Mouse (Mus musculus): ENCODE measurements around the gene Ubqln2. TPM values are rescaled to one million over a fixed set of nuclear protein-coding genes. Genes with fewer than 3 reads are reported as not detected.

Ubqln2 gene
- polyA plus RNA-seq (2015; fragmentation: Nextera tagmentation; extraction: Ambion mirVana): 50.4 and 51.9 TPM in 2 replicates

- Histone ChIP-seq H3K4me1 (ENCODE audit: control insufficient read depth, insufficient read depth, low read length) (peaks cover 2% of the 10 kb centered on the region), H3K36me3 (ENCODE audit: control insufficient read depth, insufficient read depth, low read length) (no peaks in the 10 kb centered on the region), H3K4me2 (ENCODE audit: low read length) (peak within 1 kb of the TSS; percentile 59), H3K9me3 (replicated peaks; ENCODE audit: control insufficient read depth, low read length, poor library complexity, severe bottlenecking) (no peaks in the 10 kb centered on the region), H3K27ac (ENCODE audit: low read length) (peak within 1 kb of the TSS; percentile 96), H3K27me3 (ENCODE audit: control insufficient read depth, insufficient read depth, low read depth, low read length) (no peaks in the 10 kb centered on the region), H3K4me3 (ENCODE audit: low read depth, low read length) (peak within 1 kb of the TSS; percentile 60), H3K9ac (ENCODE audit: low read depth, low read length) (peak within 1 kb of the TSS; percentile 87)
- ATAC-seq: peak; percentile 94
- 18% methylated on average over 32 of the region's 76 CpGs for WGBS
These were observed at the start of gene Ubqln2 for GRCm38 (mm10) chrX:153497688-153498516. Ubqln2 (plus strand) TSS chrX:153498227.

GRCm38 (mm10) chrX:153451946-153452345, 46.1 kb upstream of the Ubqln2 start:
- ATAC-seq: no peak
- Histone ChIP-seq H3K4me1 (ENCODE audit: control insufficient read depth, insufficient read depth, low read length) (no peaks in the 10 kb centered on the region), H3K27me3 (ENCODE audit: control insufficient read depth, insufficient read depth, low read depth, low read length) (no peaks in the 10 kb centered on the region), H3K9me3 (replicated peaks; ENCODE audit: control insufficient read depth, low read length, poor library complexity, severe bottlenecking) (no peaks in the 10 kb centered on the region), H3K4me3 (ENCODE audit: low read depth, low read length) (no peak overlapping the region), H3K4me2 (ENCODE audit: low read length) (no peak overlapping the region), H3K36me3 (ENCODE audit: control insufficient read depth, insufficient read depth, low read length) (no peaks in the 10 kb centered on the region), H3K9ac (ENCODE audit: low read depth, low read length) (no peak overlapping the region), H3K27ac (ENCODE audit: low read length) (no peak overlapping the region)
- WGBS: 63% methylated on average over 5 of the region's 5 CpGs

GRCm38 (mm10) chrX:153476760-153477248, 21.2 kb upstream of the Ubqln2 start:
- Histone ChIP-seq H3K9ac (ENCODE audit: low read depth, low read length) (no peak overlapping the region), H3K4me3 (ENCODE audit: low read depth, low read length) (no peak overlapping the region), H3K36me3 (ENCODE audit: control insufficient read depth, insufficient read depth, low read length) (no peaks in the 10 kb centered on the region), H3K27me3 (ENCODE audit: control insufficient read depth, insufficient read depth, low read depth, low read length) (no peaks in the 10 kb centered on the region), H3K9me3 (replicated peaks; ENCODE audit: control insufficient read depth, low read length, poor library complexity, severe bottlenecking) (no peaks in the 10 kb centered on the region), H3K4me1 (ENCODE audit: control insufficient read depth, insufficient read depth, low read length) (peaks cover 4% of the 10 kb centered on the region), H3K27ac (ENCODE audit: low read length) (peak overlapping the region; percentile 70), H3K4me2 (ENCODE audit: low read length) (peak overlapping the region; percentile 28)
- peak; percentile 77 for ATAC-seq
- WGBS: 22% methylated on average over 8 of the region's 8 CpGs

- Histone ChIP-seq H3K27ac (ENCODE audit: low read length) (no peak overlapping the region), H3K36me3 (ENCODE audit: control insufficient read depth, insufficient read depth, low read length) (no peaks in the 10 kb centered on the region), H3K9me3 (replicated peaks; ENCODE audit: control insufficient read depth, low read length, poor library complexity, severe bottlenecking) (no peaks in the 10 kb centered on the region), H3K4me3 (ENCODE audit: low read depth, low read length) (no peak overlapping the region), H3K4me2 (ENCODE audit: low read length) (no peak overlapping the region), H3K4me1 (ENCODE audit: control insufficient read depth, insufficient read depth, low read length) (no peaks in the 10 kb centered on the region), H3K9ac (ENCODE audit: low read depth, low read length) (no peak overlapping the region), H3K27me3 (ENCODE audit: control insufficient read depth, insufficient read depth, low read depth, low read length) (no peaks in the 10 kb centered on the region)
- no peak for ATAC-seq
- 68% methylated on average over 3 of the region's 3 CpGs for WGBS
These were observed 5.7 kb upstream of the Ubqln2 start for GRCm38 (mm10) chrX:153492326-153492725.

GRCm38 (mm10) chrX:153498665-153499293, 752 bp downstream of the Ubqln2 start:
- Histone ChIP-seq H3K4me3 (ENCODE audit: low read depth, low read length) (peak overlapping the region; percentile 60), H3K27ac (ENCODE audit: low read length) (peak overlapping the region; percentile 96), H3K9ac (ENCODE audit: low read depth, low read length) (peak overlapping the region; percentile 87), H3K27me3 (ENCODE audit: control insufficient read depth, insufficient read depth, low read depth, low read length) (no peaks in the 10 kb centered on the region), H3K4me2 (ENCODE audit: low read length) (peak overlapping the region; percentile 59), H3K9me3 (replicated peaks; ENCODE audit: control insufficient read depth, low read length, poor library complexity, severe bottlenecking) (no peaks in the 10 kb centered on the region), H3K4me1 (ENCODE audit: control insufficient read depth, insufficient read depth, low read length) (peaks cover 4% of the 10 kb centered on the region), H3K36me3 (ENCODE audit: control insufficient read depth, insufficient read depth, low read length) (no peaks in the 10 kb centered on the region)
- 14% methylated on average over 30 of the region's 30 CpGs for WGBS
- ATAC-seq: peak; percentile 38

GRCm38 (mm10) chrX:153499294-153500046, 1.4 kb downstream of the Ubqln2 start:
- peak overlapping the region; percentile 96 for H3K27ac ChIP-seq (ENCODE audit: low read length)
- peaks cover 4% of the 10 kb centered on the region for H3K4me1 ChIP-seq (ENCODE audit: control insufficient read depth, insufficient read depth, low read length)
- peak overlapping the region; percentile 59 for H3K4me2 ChIP-seq (ENCODE audit: low read length)
- H3K4me3 ChIP-seq (ENCODE audit: low read depth, low read length): peak overlapping the region; percentile 60
- H3K27me3 ChIP-seq (ENCODE audit: control insufficient read depth, insufficient read depth, low read depth, low read length): no peaks in the 10 kb centered on the region
- H3K9me3 ChIP-seq (replicated peaks; ENCODE audit: control insufficient read depth, low read length, poor library complexity, severe bottlenecking): no peaks in the 10 kb centered on the region
- 24% methylated on average over 32 of the region's 32 CpGs for WGBS
- H3K36me3 ChIP-seq (ENCODE audit: control insufficient read depth, insufficient read depth, low read length): no peaks in the 10 kb centered on the region
- no peak for ATAC-seq
- H3K9ac ChIP-seq (ENCODE audit: low read depth, low read length): peak overlapping the region; percentile 87

- Histone ChIP-seq H3K9ac (ENCODE audit: low read depth, low read length) (peak overlapping the region; percentile 87), H3K9me3 (replicated peaks; ENCODE audit: control insufficient read depth, low read length, poor library complexity, severe bottlenecking) (no peaks in the 10 kb centered on the region), H3K4me3 (ENCODE audit: low read depth, low read length) (peak overlapping the region; percentile 60), H3K36me3 (ENCODE audit: control insufficient read depth, insufficient read depth, low read length) (no peaks in the 10 kb centered on the region), H3K4me2 (ENCODE audit: low read length) (peak overlapping the region; percentile 59), H3K27me3 (ENCODE audit: control insufficient read depth, insufficient read depth, low read depth, low read length) (no peaks in the 10 kb centered on the region), H3K27ac (ENCODE audit: low read length) (peak overlapping the region; percentile 96), H3K4me1 (ENCODE audit: control insufficient read depth, insufficient read depth, low read length) (peaks cover 4% of the 10 kb centered on the region)
- WGBS: 18% methylated on average over 12 of the region's 12 CpGs
- no peak for ATAC-seq
These were observed 2.0 kb downstream of the Ubqln2 start for GRCm38 (mm10) chrX:153500047-153500345.

GRCm38 (mm10) chrX:153505954-153506353, 7.9 kb downstream of the Ubqln2 start:
- H3K9ac ChIP-seq (ENCODE audit: low read depth, low read length): no peak overlapping the region
- WGBS: 43% methylated on average over 9 of the region's 9 CpGs
- no peaks in the 10 kb centered on the region for H3K36me3 ChIP-seq (ENCODE audit: control insufficient read depth, insufficient read depth, low read length)
- H3K4me2 ChIP-seq (ENCODE audit: low read length): no peak overlapping the region
- no peak for ATAC-seq
- no peak overlapping the region for H3K27ac ChIP-seq (ENCODE audit: low read length)
- H3K4me3 ChIP-seq (ENCODE audit: low read depth, low read length): no peak overlapping the region
- H3K9me3 ChIP-seq (replicated peaks; ENCODE audit: control insufficient read depth, low read length, poor library complexity, severe bottlenecking): no peaks in the 10 kb centered on the region
- peaks cover 4% of the 10 kb centered on the region for H3K4me1 ChIP-seq (ENCODE audit: control insufficient read depth, insufficient read depth, low read length)
- H3K27me3 ChIP-seq (ENCODE audit: control insufficient read depth, insufficient read depth, low read depth, low read length): no peaks in the 10 kb centered on the region
